Mouse (Mus musculus) liver, postnatal 0 days (tissue): ENCODE measurements around the gene Ntrk2.

Experiments used
- CTCF ChIP-seq: sonication (generic); IDR thresholded peaks from 2 replicates; pipeline ENCODE4 v1.5.1; 2016; ENCODE audit warnings: antibody characterized with exemption, low read depth
- EP300 ChIP-seq: IDR thresholded peaks from 2 replicates; pipeline ENCODE4 v1.6.1; 2016; ENCODE audit warnings: antibody characterized with exemption, low read depth, mild to moderate bottlenecking

DNA sequence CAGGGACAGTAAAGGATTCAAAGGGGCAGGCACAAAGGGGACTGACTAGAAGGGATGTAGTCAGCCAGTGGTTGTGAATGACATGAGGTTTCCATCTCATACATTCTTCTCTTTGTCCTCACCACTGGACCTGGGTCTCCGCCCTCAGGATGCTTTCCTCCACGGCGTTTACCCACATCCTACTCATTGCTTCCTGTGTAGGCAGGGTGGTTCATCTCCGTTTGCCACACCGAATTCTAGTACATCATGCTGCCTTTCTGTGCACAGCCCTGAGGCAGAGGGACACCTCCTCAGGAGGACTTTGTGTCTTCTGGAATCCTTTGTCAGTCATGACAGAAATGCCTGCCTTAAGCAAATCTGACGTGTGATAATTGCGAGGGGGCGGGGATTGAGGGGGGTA, 219.3 kb downstream of the Ntrk2 start:
- TF ChIP-seq CTCF, result no peak
- no peak for TF ChIP-seq EP300
